Mouse (Mus musculus) mesoderm, embryonic 11.5 days (tissue): ENCODE data around the gene Mrpl39.

Experiments
- DNase-seq: peaks from one replicate; pipeline ENCODE4 v3.0.0-alpha.2; 2012; ENCODE audit warnings: low read depth, low spot score

Mrpl39 gene

GRCm38 (mm10) chr16:84744703-84745490, 9.4 kb upstream of the Mrpl39 start:
- DNase-seq = no peak

- no peak for DNase-seq
Measured at GRCm38 (mm10) chr16:84737358-84737757, 1.8 kb upstream of the Mrpl39 start.

- DNase-seq = no peak
Measured at GRCm38 (mm10) chr16:84734806-84735165, 756 bp downstream of the Mrpl39 start.

- no peak for DNase-seq
Measured at GRCm38 (mm10) chr16:84720670-84721069, 14.9 kb downstream of the Mrpl39 start.

GRCm38 (mm10) chr16:84718250-84718649, 17.3 kb downstream of the Mrpl39 start:
- no peak for DNase-seq

GRCm38 (mm10) chr16:84717618-84718248, 17.8 kb downstream of the Mrpl39 start:
- no peak for DNase-seq

GRCm38 (mm10) chr16:84716724-84717617, 18.6 kb downstream of the Mrpl39 start:
- DNase-seq = no peak

GRCm38 (mm10) chr16:84716197-84716596, 19.3 kb downstream of the Mrpl39 start:
- no peak for DNase-seq

- DNase-seq = no peak
Measured at GRCm38 (mm10) chr16:84714978-84715377, 20.6 kb downstream of the Mrpl39 start.

GRCm38 (mm10) chr16:84713926-84714325, 21.6 kb downstream of the Mrpl39 start:
- DNase-seq = no peak

- no peak for DNase-seq
Measured at GRCm38 (mm10) chr16:84713156-84713555, 22.4 kb downstream of the Mrpl39 start.

GRCm38 (mm10) chr16:84708649-84709048, 26.9 kb downstream of the Mrpl39 start:
- DNase-seq = no peak

- no peak for DNase-seq
Measured at GRCm38 (mm10) chr16:84707802-84708201, 27.7 kb downstream of the Mrpl39 start.

GRCm38 (mm10) chr16:84706571-84706970, 29.0 kb downstream of the Mrpl39 start:
- no peak for DNase-seq

- no peak for DNase-seq
Measured at GRCm38 (mm10) chr16:84705507-84705906, 30.0 kb downstream of the Mrpl39 start.

- peak; percentile 8 for DNase-seq
Measured at GRCm38 (mm10) chr16:84704661-84705240, 30.8 kb downstream of the Mrpl39 start.

- DNase-seq = no peak
Measured at GRCm38 (mm10) chr16:84703769-84704660, 31.5 kb downstream of the Mrpl39 start.

- peak; percentile 50 for DNase-seq
Measured at GRCm38 (mm10) chr16:84703129-84703768, 32.3 kb downstream of the Mrpl39 start.

- peak; percentile 19 for DNase-seq
Measured at GRCm38 (mm10) chr16:84702230-84703128, 33.1 kb downstream of the Mrpl39 start.
